Mouse (Mus musculus) lung, postnatal 0 days (tissue): ENCODE results near the gene Adamtsl5.

Source experiments
- CTCF ChIP-seq: IDR thresholded peaks from 2 replicates; pipeline ENCODE4 v1.5.1; 2016; ENCODE audit warnings: antibody characterized with exemption, mild to moderate bottlenecking
- EP300 ChIP-seq: IDR thresholded peaks from 2 replicates; pipeline ENCODE4 v1.6.1; 2016; ENCODE audit warnings: antibody characterized with exemption, mild to moderate bottlenecking, control low read depth

GRCm38 (mm10) chr10:80332525-80332989, 15.7 kb downstream of the Adamtsl5 start:
- no peak for TF ChIP-seq EP300
- no peak for TF ChIP-seq CTCF
